Mouse (Mus musculus) ES-Bruce4 (cell line): ENCODE measurements around the gene Slc26a10. TPM values are rescaled to one million over a fixed set of nuclear protein-coding genes. Genes with fewer than 3 reads are reported as not detected.

Experiments used
- H3K27ac ChIP-seq: 2 replicates; pipeline ENCODE4 v1.5.1; 2012; ENCODE audit warnings: low read length, inconsistent platforms; ENCODE audit not compliant: insufficient read depth
- H3K27me3 ChIP-seq: 2 replicates; pipeline ENCODE4 v1.6.1; 2012; ENCODE audit warnings: mild to moderate bottlenecking, low read length, inconsistent platforms; ENCODE audit not compliant: control insufficient read depth, poor library complexity, insufficient read depth, severe bottlenecking
- H3K36me3 ChIP-seq: 2 replicates; pipeline ENCODE4 v1.6.1; 2012; ENCODE audit warnings: inconsistent platforms, mild to moderate bottlenecking, low read length, moderate library complexity; ENCODE audit not compliant: control insufficient read depth, poor library complexity, insufficient read depth, severe bottlenecking
- H3K4me1 ChIP-seq: one replicate; pipeline ENCODE4 v1.8.1; 2011; ENCODE audit warnings: low read length; ENCODE audit not compliant: control insufficient read depth, insufficient read depth
- H3K4me3 ChIP-seq: 2 replicates; pipeline ENCODE4 v1.5.1; 2011; ENCODE audit warnings: low read depth, mild to moderate bottlenecking, low read length
- H3K9ac ChIP-seq: 2 replicates; pipeline ENCODE4 v1.6.1; 2012; ENCODE audit warnings: low read depth, mild to moderate bottlenecking, inconsistent platforms; ENCODE audit not compliant: poor library complexity, severe bottlenecking
- H3K9me3 ChIP-seq: replicated peaks from 2 replicates; pipeline ENCODE4 v1.6.1; 2012; ENCODE audit warnings: mild to moderate bottlenecking, low read length, inconsistent platforms; ENCODE audit not compliant: control insufficient read depth, poor library complexity, insufficient read depth, severe bottlenecking
- CTCF ChIP-seq: IDR thresholded peaks from one replicate; pipeline ENCODE4 v1.8.1; 2011; ENCODE audit warnings: low read depth, low read length
- EP300 ChIP-seq: IDR thresholded peaks from 2 replicates; pipeline ENCODE4 v1.6.1; 2011; ENCODE audit warnings: low read depth, low read length; ENCODE audit not compliant: insufficient read depth
- POLR2A ChIP-seq: IDR thresholded peaks from one replicate; pipeline ENCODE4 v1.8.1; 2011; ENCODE audit warnings: low read length; ENCODE audit not compliant: insufficient read depth
- polyA plus RNA-seq: library from polyadenylated mRNA; stranded (reverse); fragments of >200 nt; gene quantifications from 2 replicates; pipeline ENCODE4 v1.2.4, GENCODE M21; 2011; ENCODE audit warnings: low read depth; ENCODE audit not compliant: missing spikeins, insufficient read depth, insufficient read length

The Slc26a10 gene
- 24.6 and 35.2 TPM in 2 replicates for polyA plus RNA-seq

- H3K9me3 ChIP-seq: no peaks in the 10 kb centered on the region
- H3K9ac ChIP-seq: 0 out of 2 replicates have a peak within 1 kb of the TSS, but pooled peaks have one; percentile 9
- TF ChIP-seq CTCF: no peak
- TF ChIP-seq POLR2A: no peak
- TF ChIP-seq EP300: no peak
- H3K4me3 ChIP-seq: peak within 1 kb of the TSS; percentile 8; the same call in 1 of the 2 replicates
- no peaks in the 10 kb centered on the region; the same call in 1 of the 2 replicates for H3K27me3 ChIP-seq
- H3K27ac ChIP-seq: no peak within 1 kb of the TSS
- H3K4me1 ChIP-seq: peaks cover 8% of the 10 kb centered on the region
- no peaks in the 10 kb centered on the region for H3K36me3 ChIP-seq
Observed at GRCm38 (mm10) chr10:127179871-127180694, at the start of gene Slc26a10. Gene Slc26a10, minus strand, starts transcription at chr10:127180645.

- TF ChIP-seq POLR2A (no peak), EP300 (no peak), CTCF (no peak)
- H3K9ac ChIP-seq: no peak overlapping the region
- peaks cover 8% of the 10 kb centered on the region for H3K4me1 ChIP-seq
- no peaks in the 10 kb centered on the region for H3K27me3 ChIP-seq
- H3K27ac ChIP-seq: no peak overlapping the region
- H3K4me3 ChIP-seq: no peak overlapping the region
- H3K36me3 ChIP-seq: no peaks in the 10 kb centered on the region
- H3K9me3 ChIP-seq: no peaks in the 10 kb centered on the region
Observed at GRCm38 (mm10) chr10:127228897-127229296, 48.5 kb upstream of the Slc26a10 start.

- no peaks in the 10 kb centered on the region for H3K9me3 ChIP-seq
- H3K4me3 ChIP-seq: no peak overlapping the region
- no peak overlapping the region for H3K27ac ChIP-seq
- TF ChIP-seq CTCF: no peak
- no peak for TF ChIP-seq EP300
- no peaks in the 10 kb centered on the region for H3K27me3 ChIP-seq
- H3K4me1 ChIP-seq: peaks cover 8% of the 10 kb centered on the region
- no peaks in the 10 kb centered on the region for H3K36me3 ChIP-seq
- H3K9ac ChIP-seq: no peak overlapping the region
Observed at GRCm38 (mm10) chr10:127227163-127227562, 46.7 kb upstream of the Slc26a10 start.

GRCm38 (mm10) chr10:127226318-127226895 is 46.0 kb upstream of the Slc26a10 start:
- Histone ChIP-seq H3K27ac (no peak overlapping the region), H3K9ac (no peak overlapping the region)

GRCm38 (mm10) chr10:127225732-127226131 is 45.3 kb upstream of the Slc26a10 start:
- Histone ChIP-seq H3K9ac (no peak overlapping the region), H3K36me3 (no peaks in the 10 kb centered on the region), H3K27ac (no peak overlapping the region), H3K4me1 (peaks cover 8% of the 10 kb centered on the region), H3K4me3 (no peak overlapping the region), H3K9me3 (no peaks in the 10 kb centered on the region), H3K27me3 (no peaks in the 10 kb centered on the region)
- TF ChIP-seq POLR2A (no peak), EP300 (no peak), CTCF (no peak)

More at GRCm38 (mm10) chr10:127226318-127226895, 46.0 kb upstream of the Slc26a10 start:
- peaks cover 8% of the 10 kb centered on the region for H3K4me1 ChIP-seq
- no peaks in the 10 kb centered on the region for H3K27me3 ChIP-seq
- no peaks in the 10 kb centered on the region for H3K36me3 ChIP-seq
- TF ChIP-seq CTCF (peak; percentile 40), EP300 (no peak), POLR2A (no peak)
- H3K9me3 ChIP-seq: no peaks in the 10 kb centered on the region
- no peak overlapping the region for H3K4me3 ChIP-seq

- peak overlapping the region; percentile 5; the same call in 1 of the 2 replicates for H3K27ac ChIP-seq
- no peak overlapping the region for H3K9ac ChIP-seq
- no peaks in the 10 kb centered on the region for H3K27me3 ChIP-seq
- no peaks in the 10 kb centered on the region for H3K36me3 ChIP-seq
- no peaks in the 10 kb centered on the region for H3K9me3 ChIP-seq
- no peak for TF ChIP-seq CTCF
- 0 out of 2 replicates have a peak, but pooled peaks have one; percentile 21 for TF ChIP-seq EP300
- TF ChIP-seq POLR2A: no peak
- no peak overlapping the region for H3K4me3 ChIP-seq
- peaks cover 8% of the 10 kb centered on the region for H3K4me1 ChIP-seq
Observed at GRCm38 (mm10) chr10:127225213-127225612, 44.8 kb upstream of the Slc26a10 start.
